Mouse (Mus musculus) 3T3-L1 (cell line): Measurements from ENCODE around the gene Gm20388.
A peak's percentile ranks its signal among the peaks of the same experiment; 100 is the strongest.

ENCODE experiments used
- DNase-seq: peaks from one replicate; pipeline ENCODE4 v3.0.0-alpha.2; 2015; ENCODE audit warnings: low read depth, low spot score

Gene Gm20388

DNA sequence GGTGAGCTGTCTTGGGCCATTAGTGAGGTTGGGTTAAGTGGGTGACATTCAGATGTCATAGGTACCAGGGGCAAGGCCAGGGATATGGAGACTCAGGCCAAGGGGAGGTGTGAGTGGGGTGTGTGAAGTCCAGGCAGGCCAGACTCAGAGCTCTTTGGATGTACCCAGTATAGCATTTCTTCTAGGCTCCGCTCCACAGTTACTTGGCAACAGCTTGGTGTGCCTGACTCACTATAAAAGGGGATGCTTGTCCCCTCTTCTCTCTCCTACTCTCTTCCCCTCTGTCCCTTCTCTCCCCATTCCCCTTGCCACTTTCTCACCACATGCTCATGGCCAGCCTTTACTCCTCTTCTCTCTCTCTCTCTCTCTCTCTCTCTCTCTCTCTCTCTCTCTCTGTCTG lies 2837.2 kb downstream of the Gm20388 start:
- DNase-seq = no peak

DNA sequence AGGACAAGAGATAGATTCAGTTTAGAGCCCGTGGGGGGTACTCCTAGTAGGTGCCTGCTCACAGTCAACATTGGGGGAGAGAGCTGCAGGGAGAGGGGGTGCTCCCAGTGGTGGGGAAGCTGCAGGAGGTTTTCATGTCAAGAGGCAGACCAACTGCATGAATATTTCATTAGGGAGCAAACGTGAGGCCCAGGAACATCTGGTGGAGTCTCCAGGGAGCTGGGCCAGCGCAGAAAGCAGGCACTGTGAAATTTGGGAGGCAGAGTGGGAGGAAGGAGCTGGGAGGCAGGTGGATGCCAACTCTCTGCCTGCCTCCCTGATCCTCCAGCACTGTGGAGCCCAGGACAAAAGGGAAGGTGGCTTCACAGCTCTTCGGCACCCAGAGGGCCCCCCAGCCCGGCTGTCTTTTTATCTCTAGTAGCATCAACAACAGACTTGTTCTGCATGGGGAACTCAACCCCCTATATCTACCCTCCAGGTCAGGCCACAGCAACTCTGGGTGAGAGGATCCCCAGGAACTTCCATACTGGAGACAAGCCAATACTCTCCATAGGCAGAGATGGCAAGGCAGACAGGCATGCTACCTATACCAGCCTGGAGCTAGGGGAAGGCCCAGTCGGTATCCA lies 2838.8 kb downstream of the Gm20388 start:
- no peak for DNase-seq

DNA sequence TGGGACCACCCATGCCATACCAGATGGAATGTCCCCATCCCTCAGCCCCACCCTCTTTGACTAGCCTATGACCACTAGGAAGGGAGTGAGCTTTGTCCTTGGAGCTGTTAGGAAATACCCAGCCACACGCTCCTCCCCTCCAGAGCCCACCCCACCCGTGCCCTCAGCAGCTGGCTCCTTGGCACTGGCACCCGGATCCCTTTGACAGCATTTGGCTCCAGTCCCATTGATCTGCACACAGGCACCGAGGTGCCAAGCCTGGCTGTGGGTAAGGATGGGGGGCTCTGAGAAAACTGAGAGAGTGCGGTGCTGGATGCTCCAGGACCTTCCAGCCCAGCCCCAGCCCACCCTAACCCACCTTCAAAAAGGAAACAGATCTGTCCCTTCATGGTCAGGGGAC lies 2840.7 kb downstream of the Gm20388 start:
- DNase-seq = no peak

DNA sequence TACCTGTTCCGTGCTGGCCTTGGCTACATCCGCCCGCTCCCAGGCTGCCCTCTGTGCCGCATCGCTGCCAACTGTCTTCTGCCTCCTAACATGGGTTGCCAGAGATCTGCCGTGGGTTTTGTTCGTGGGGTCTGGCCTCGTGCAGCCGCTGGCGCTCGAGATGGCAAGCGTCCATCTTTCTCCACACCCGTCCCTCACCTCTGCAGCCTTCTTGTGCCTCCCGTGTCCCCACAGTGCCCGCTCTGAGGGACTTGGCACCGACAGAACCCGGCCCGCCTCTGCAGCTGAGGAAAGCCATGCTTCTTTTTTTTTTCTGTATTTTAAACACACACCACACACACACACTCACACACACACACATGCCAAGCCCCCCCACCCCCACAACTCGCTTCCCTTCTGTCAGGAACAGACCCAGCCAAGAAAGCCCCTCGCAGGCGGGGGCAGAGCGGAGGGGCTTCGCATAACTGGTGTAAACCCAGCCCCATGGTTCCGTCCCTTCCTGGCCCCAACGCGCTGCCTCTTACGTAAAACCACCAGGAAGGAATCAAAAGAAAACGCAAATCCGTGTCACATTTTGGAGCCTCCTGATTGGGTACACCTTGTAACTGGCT lies 2841.6 kb downstream of the Gm20388 start:
- no peak for DNase-seq

DNA sequence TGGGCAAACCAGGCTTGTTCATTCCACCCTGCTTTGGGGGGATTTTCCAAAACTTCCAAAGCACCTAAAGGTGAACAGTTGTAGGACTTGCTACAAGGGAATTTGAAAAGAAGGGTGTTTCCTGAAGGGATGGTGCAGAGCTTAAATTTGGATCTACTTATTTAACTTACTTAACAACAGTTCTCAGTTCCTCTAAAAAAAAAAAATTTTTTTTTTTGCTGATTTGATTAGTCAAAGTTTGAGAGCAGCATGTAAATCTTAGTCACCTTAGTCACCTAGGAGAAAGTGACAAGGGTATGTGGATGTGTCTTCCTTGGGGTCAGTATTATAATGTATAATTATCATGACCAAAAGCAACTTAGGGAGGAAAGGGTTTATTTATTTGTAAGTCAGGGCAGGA lies 2848.0 kb downstream of the Gm20388 start:
- DNase-seq = no peak

DNA sequence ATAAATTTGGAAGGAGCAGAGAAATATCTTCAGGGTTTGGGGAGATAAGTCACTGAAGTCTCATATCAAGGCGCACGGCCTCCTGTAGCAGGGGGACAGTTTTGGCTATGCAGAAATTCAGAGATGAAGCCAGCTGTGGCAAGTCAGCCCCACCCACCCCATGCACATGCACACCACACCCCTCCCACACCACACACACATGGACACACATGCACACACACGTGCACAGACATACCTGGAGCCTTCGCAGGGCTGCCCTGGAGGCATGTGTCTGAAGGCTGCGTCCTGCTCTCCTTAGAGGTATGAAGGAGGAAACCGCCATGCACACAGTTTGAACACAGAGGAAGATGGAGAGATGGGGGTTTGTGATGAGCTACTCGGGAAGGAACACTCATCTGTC lies 2849.5 kb downstream of the Gm20388 start:
- DNase-seq = no peak

DNA sequence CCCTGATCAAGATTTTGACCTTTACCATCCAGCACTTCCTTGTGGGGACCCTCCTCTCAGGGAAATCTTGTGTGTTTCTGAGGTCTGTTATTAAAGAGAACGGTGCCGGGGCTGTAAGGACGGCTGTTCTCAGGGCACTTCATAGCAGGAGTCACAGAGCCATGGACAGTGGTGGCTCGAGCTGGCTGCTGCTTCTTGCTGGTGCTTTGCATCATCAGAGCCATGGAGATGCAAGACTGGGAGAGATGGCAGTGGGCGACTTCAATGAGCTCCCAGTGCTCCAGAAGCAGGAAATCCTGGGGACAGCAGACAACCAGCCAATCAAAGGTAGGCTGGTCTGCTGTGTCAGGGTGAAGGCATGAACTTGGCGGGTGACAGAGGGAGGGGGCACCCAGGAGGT lies 2850.5 kb downstream of the Gm20388 start:
- no peak for DNase-seq

DNA sequence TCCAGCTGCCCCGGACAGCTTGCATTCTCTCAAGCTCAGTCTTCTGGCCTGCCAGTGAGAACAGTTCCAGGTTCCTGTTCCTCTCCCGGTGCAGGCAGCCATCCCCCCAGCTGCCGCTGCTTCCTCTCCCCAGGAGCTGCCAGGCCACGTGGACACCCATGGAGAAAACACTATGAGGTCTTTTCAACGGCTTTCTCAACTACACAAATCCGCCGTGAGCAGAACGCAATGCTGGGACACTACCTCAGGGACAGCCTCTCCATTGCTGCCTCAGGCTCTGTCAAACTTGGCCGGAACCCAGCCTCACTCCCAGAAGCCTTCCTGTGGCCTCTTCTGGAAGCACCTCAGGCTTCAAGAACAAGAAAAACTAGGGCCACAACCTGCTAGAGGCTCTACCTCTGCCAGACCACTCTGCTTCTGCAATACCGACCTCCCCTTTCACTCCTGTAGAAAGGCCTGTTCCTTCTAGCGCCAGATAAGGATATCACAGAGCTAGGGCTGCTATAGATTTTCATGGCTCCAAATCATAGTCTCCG lies 2852.2 kb downstream of the Gm20388 start:
- no peak for DNase-seq

DNA sequence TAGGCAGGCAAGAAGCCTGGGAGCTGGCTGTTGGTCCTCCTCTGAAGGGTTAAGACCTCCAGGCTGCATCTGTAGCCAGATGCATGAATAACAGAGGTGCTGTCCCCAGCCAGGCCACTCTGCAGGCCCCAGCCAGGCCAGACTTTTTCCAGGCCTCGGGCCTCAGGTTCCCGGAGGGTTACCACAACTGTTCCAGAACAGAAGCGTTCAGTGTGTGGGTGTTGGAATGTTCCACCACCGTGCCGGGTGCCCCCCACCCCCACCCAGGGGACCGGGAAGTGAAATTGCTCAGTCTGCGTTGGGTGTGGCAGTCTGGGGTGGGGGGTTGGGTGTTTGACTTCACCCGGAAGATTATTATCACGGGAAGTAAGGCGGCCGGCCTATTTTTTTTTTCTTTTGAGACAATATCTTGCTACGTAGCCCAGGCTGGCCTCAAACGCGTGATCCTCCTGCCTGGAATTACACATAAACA lies 2852.7 kb downstream of the Gm20388 start:
- no peak for DNase-seq

DNA sequence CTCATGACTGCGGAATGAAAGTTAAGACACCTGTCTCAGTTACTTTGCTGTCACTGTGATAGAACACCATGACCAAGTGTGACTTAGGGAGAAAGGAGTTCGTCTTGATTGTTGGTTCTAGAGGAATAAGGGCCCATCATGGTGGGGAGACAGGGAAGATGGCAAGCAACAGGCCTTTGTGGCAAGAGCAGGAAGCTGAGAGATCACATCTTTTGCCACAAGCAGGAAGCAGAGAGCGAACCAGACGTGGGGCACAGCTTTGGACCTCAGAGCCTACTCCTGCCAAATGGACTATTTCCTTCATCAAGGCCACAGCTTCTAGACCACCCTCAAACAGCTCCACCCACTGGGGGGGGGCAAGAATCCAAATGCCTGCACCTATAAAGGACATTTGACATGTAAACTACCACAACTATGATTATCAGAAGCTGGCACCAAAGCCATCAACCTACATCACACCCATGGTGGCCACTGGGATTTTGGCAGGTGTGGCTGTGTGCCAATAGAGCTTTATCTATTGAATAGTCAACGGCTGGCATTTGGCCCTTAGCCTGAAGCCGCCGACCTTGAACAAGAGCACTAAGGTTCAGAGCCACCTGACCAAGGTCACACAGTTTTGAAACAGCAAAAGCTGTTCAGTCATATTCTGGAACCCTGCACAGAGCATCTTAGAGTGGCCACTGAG lies 2854.3 kb downstream of the Gm20388 start:
- DNase-seq = no peak

DNA sequence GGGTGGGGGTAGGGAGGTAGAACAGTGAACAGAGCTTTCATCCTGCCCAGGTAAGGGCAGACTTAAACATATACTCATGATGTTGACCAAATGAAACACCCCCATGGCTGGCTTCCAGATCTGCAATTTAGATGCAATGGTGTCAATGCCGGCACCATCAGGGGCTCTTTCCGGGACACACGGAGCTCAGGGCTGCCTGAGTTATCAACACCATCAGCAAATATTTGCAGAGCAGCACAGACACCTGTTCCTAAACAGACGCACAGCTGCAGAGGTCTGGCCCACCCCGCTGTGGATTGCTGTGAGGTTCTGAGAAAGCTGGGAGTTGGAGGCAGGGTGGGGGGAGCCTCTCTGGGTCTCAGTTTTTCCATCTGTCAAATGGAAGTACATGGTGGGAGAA lies 2855.5 kb downstream of the Gm20388 start:
- no peak for DNase-seq

DNA sequence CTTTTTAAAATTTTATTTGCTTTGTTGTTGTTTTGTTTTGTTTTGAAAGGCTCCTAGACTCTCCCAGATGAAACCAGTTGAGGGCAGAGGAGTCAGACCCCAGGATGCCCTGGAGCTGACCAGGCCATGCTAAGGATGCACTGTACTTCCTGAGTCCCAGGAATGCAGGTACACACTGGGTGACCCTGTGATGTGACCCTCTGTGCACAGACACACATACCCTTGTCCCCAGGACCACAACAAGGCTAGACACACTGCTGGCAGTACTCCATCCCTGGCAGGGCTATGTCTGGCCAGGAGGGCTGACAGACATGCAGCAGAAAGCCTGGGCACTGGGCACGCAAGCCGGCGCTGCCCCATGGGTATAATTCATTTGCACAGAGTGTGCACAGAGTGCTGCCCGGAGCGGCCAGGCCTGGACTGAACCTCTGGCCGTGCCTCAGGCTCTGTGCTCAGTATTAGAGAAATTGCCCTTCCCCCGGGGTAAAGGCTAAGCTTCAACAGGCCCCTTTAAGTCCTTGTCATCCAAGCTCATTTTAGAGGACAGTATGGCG lies 2856.1 kb downstream of the Gm20388 start:
- DNase-seq = no peak

DNA sequence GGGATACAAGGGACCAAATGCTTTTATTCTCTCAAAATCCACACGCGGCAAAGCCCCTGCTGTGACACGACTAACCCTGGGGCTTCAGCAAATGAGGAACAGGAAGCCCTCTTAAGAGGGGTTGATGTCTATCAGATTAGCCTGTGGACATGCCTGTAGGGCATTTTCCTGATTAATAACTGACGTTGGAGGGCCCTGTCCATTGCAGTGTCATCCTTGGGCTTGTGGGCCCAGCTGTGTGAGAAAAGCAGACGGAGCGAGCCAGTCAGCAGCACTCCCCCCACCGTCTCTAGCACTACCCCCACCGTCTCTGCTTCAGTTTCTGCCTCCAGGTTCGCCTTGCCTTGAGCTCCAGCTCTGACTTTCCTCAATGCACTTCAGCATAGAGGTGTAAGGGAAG lies 2856.6 kb downstream of the Gm20388 start:
- DNase-seq = no peak

DNA sequence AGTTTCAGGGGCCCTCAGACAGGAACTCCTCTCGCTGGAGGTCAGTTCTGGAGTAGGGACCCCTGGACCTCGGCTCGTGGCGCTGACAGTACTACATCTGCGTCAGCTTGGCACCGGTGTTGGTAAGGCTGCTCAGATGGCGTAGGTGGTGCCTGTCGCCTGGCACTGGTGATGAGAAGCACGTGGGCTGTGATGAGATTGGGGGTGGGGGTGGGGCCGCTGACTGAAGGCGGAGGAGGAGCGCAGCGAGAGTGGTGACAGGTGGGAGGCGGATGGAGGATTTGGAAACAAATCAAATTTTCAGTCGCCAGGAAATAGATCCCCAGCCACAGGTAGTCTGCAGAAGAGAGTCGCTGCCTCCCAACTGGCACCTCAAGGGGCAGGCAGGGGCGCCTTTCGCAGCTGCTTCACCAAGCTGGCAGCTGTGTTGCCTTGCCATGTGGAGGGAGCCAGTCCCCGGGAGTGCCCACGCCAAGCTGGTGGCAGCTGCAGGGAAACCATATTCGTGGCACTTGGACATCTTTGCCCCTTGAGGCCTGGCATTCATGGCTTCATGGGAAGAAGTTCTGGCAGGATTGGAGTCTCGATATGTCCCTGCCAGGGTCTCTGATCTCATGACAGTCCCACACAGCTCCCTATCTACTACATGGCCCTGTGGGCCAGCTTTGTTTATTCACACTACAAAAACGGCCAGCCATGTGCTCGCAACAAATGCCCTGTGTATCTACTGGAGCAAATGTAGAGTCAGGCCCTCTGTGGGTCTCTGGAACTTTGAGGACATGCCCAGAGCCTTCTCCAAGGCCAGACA lies 2858.8 kb downstream of the Gm20388 start:
- no peak for DNase-seq

DNA sequence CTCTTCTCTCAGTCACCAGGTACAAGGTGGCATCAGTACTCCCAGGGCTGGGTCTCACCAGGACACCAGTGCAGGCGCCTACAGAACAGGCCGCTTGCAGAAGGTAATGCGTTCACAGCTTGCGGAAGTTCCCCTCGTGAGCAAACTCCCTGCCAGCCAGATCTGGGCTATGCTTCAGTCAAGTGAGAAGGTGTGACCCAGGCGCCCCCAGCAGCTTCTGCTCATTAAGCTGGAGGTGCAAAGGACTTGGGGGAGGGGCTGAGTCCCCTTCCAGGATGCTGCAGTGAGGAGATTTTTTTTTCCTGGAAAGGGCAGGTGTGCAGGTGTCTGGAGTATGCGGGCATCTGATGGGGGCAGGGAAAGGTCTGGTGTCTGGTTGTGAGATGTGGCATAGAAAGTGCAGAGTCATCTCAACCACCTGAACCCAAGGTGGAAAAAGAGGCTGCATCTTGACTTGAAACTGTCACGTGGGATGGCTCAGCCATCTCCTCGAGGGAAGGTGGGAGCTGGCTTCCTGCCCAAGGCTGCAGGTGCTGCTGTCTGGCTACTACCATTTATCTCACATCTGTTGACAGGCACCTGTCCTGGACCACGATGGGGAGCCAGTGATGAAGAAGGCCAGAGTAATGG lies 2861.9 kb downstream of the Gm20388 start:
- no peak for DNase-seq

DNA sequence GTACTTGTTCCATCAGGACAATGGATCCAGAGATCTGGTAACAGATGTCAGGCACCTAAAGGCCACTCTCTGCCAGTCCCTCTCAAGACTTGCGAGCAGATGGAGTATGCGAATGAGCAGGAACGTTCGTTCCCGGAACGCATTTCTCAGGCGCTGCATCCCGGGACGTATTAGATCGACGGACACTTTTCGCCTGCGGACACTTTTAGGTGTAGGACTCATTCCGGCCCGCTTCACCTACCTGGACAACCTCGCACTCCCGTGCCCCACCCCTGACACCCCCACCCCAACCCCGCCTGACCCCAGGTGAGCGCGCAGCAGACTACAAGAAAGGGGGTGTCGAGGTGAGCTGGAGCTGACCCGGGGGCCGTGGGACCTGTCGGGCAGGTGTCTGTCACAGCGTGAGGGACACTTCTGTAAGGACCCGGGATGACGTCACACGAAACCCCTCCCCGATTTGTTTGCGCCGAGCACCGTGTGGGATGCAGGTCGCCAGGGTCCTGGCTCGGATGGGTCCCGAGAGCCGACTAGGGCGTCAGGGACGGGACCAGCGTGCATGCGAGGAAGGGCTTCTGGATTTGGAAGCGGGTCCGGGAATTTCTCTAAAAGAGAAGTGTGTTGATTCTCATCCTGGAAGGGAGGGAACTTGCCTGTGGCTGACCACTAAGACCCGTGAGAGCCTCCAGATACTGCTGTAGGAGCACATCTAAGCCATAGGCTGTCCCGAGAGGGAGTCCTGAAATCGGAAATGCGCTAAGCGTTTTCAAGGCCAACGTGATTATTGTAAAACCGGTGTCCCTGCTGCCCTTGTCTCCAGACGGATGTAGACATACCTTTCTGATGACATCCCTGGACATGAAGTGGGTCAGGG lies 2864.9 kb downstream of the Gm20388 start, which contains the start of gene Acsf3:
Gene Acsf3, plus strand, starts transcription at position 202 of the 871 bp plus-strand sequence.
- peak; percentile 59 for DNase-seq

DNA sequence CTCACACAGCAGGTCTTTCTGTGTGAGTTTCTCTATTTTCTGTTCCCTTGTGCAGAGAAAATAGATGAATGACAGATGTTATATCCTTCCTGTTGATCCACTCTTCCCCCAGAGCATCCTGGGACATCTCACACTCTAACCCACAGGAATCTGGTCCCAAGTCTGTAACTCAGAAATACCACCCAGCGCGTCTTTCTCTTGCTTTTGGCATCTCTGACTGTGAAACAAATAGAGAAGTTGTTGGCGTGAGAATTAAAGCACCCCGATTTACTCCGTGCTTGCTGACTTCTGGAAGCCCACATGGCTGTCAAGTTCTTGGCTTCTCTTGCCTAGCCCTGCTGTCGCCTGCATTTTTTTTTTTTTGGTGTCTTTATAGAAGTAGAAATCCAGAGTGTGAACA lies 2867.1 kb downstream of the Gm20388 start:
- DNase-seq = no peak

DNA sequence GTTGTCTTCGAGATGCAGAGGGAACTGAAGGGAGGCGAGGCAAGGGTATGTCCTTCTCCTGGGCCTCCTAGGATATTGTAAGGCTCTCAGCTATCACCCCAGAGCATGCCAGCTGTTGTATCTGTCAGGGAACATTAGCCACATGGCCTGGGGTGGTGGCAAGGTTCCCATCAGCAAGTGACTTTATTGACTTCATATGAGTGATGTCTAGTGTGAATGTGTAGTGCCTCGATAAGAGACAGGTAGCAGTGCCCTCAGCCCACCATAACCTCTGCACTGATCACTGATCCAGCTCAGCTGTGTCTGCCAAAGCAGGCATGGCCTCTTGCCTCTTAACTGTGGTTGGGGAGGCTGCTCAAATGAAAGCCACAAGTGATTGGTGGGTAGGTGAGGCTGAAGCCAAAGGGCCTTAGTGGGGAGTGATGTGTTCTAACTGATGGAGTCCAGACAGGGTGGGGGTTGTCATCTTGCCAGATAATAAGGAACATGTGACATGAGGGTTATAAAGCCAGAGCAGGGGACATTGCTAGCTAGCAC lies 2868.1 kb downstream of the Gm20388 start:
- no peak for DNase-seq

DNA sequence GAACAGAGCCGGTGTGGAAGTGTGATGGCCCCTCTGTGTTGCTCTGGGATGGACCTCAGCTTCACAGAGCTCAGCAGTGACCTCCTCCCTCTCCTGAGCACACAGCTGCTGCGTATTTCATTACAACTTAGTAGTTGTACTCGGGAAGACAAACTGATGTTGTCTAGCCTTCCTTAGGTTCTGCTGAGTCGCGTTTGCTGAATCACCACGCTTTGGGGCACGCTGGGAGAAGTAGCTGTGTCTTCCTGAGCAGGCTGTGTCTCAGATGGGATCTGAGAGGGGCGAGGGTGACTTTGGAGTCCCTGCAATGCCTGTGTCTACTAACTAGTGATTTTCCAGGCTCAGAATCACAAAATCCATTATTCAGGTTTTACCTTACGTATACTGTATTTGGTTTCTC lies 2868.6 kb downstream of the Gm20388 start:
- no peak for DNase-seq

DNA sequence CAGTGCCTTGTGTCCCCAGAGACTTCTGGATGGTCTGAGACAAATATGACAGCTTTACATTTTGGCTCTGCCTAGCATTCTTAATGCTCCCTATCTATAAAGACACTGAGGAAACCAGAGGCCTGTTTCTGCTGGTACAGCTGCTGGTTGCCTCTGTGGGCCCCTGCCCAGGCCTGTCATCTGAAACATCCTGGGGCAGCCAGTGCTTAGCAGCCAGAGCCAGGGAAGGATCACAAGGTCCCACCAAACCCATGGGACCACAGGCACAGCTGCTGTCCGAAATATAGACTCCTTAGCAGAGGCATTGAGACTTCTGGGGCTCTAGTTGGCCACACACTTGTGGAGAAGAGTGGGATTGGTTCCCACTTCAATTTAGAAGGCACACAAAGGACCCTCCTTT lies 2874.1 kb downstream of the Gm20388 start:
- no peak for DNase-seq
